Mouse (Mus musculus) lung, postnatal 25 days (tissue): ENCODE results near the gene Them5.

Source experiments
- DNase-seq: peaks from one replicate; pipeline ENCODE4 v3.0.0; 2022; ENCODE audit warnings: low spot score

The Them5 gene

DNA sequence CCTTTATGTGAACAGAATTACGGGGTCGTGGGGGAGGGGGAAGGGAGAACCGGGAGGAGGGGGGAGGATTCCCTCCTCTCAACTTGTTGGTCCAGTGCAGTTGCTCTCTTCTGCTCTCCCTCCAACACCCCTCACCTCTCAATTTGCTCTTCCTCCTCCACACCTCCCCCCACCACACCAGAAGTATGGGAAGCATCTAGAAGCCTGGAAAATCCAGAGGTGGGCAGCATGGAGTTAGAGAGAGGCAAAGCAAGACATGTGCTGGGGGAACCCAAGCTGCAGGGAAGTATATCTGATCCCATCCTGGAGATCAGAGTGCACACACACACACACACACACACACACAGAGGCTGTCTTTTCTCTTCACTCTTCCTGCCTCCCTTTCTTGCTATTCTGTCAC lies 30.1 kb downstream of the Them5 start:
- DNase-seq = no peak

DNA sequence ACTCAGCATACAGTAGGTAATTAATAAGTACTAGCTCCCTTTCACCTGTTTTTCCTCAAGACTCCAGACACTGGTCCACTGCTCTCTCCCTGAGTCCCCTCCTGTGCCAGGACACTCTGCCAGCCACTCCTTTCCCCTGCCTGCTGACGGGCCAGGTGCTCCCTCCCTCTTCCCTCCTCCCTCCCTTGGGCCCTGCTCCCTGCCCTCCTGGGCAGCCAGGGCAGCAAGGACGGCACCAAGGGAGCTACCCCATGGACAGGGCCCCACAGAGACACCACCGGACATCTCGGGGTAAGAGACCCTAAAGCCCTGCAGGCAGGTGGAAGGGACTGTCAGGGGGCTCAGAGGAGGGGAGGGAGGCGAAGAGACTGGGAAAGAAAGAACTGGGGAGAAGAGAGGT lies 30.7 kb downstream of the Them5 start, which contains the start of gene Rorc:
Gene Rorc (plus strand): TSS at position 154 of the 400 bp plus-strand sequence.
- peak; percentile 66 for DNase-seq

- peak; percentile 17 for DNase-seq
Observed at GRCm38 (mm10) chr3:94373090-94373489, 31.2 kb downstream of the Them5 start.

DNA sequence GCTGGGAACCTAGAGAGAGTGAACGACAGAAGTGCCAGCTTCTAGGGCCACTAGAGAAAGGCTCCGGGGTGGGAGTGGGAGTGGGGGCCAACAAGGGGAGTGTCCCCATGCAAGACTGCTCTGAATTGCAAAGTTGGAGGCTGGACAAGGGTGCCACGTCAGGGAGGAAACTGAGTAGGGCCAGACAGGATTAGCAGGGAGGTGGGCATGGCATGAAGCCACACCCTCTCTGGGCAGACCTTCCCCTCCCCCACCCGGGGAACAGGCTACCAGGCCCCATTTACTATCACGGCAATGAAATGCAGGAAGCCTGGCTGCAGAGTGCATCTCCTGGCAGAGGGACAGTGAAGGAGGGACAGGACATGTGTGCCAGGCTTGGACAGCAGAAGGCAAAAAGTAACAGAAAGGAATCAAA lies 31.7 kb downstream of the Them5 start:
- DNase-seq = peak; percentile 35

DNA sequence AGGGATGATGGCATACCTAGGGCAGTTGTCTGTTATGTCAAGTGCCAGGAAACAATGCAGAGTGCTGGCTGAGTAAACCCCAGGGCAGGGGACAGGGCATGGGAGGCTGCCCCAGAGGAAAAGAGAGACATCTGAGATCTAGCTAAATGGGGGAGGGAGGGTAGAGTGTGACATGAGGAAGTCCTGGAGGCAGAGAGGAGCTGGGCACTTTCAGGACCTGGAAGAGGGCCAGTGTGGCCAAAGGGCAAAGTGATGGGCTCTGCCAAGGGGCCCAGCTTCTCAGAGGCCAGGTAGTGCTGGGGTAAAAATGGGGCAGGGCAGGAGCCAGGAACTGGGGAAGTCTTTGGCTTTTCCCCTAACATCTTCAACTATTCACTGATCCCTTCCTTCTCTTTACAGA lies 32.7 kb downstream of the Them5 start:
- DNase-seq = no peak

DNA sequence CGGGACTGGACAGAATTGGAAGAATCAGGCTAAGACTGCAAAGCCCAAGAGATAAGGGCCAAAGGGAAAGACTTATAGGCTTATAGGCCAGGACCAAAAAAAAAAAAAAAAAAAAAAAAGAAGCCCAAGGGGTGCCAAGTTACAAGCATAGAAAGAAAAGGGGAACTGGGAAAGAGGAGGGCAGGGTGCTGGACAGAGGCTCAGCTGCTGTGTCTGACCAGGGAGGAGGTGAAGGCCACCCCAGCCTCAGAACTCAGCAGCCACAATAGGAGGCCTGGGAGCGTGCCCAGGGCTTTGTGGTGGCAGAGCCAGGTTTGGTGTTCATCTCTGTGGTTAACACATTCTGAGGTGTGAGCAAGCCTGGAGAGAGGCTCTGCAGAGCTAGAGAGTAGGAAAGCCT lies 33.2 kb downstream of the Them5 start:
- no peak for DNase-seq

- DNase-seq = no peak
Observed at GRCm38 (mm10) chr3:94375861-94376260, 34.0 kb downstream of the Them5 start.

- DNase-seq = no peak
Observed at GRCm38 (mm10) chr3:94377028-94377923, 35.4 kb downstream of the Them5 start.

- DNase-seq = no peak
Observed at GRCm38 (mm10) chr3:94379831-94380510, 38.1 kb downstream of the Them5 start.

DNA sequence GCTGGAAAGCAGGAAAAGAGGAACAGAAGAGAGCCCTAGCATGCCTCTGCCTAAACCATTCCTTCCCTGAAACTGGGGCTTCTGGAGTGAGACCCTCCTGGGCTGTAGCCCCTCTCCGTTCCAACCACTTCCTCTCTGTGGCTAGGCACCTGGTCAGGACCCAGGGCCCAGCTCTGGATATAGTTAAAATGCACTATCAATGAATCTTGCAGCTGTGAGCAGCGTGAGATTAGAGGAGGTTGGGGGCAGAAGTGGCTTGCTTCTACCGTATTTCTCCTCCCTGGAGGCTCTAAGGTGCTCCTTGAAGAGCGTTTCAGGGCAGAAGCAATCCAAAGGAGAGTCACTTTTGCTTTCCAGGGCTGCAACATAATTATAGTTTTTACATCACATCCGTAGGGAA lies 40.4 kb downstream of the Them5 start:
- no peak for DNase-seq

DNA sequence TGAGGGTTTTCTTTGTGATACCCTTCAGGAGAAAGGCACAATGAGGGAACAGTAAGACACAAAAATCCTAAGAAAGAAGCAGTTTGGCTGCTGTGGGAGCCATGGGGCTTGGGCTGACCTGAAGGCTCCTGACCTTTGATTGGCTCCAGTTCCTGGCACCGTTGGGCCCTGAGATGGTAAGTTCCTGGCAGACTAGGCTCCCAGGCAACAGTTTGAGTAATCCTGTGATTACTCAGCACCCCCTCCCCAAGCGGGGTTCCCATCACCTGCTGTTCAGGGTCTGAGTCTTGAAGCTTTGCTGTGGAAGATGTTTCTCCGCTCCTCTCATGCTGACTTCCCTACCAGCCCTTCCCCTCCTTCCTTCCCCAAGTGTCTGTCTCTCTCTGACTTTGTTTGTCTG lies 41.6 kb downstream of the Them5 start:
- no peak for DNase-seq

DNA sequence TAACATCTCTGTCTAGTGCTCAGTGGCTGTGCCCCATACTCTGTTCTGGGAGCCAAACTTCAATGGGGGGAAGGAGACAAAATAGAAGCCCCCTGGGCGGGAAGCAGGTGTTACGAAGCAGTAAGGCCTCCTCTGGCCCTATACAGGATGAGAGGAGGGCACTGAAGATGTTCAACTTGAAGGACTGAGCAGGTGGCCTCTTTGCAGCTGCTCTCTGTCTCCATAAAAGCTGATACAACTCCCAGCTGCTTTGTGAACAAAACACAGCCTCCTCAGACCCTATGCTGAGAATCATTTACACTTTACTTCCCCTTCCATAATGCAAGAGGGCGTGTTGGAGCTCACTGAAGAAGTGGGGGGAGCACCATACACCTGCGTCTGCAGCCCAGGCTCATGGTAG lies 44.8 kb downstream of the Them5 start:
- no peak for DNase-seq

GRCm38 (mm10) chr3:94387391-94387790 lies 45.5 kb downstream of the Them5 start:
- DNase-seq = no peak

DNA sequence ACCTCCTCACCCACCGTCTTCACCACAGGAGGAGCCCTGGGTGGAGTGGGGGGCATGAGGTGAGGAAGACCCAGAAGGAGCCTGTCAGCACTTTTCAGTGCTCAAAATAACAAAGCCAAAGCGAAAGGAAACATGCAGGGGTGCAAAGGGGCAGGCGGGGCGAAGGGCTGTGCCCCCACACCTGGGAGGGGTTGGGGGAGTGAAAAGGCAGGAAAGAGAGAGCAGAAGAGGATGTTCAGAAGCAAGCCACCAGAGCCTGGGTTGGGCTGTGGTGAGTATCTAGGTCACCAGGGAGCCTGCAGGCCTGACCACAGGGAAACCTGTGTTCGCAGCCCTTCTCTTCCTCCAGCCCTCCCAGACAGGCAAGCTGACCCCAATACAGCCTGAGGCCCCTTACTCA lies 46.1 kb downstream of the Them5 start:
- DNase-seq = no peak

- DNase-seq = no peak
Observed at GRCm38 (mm10) chr3:94389420-94389819, 47.5 kb downstream of the Them5 start.

GRCm38 (mm10) chr3:94391001-94391400 lies 49.1 kb downstream of the Them5 start:
- no peak for DNase-seq

DNA sequence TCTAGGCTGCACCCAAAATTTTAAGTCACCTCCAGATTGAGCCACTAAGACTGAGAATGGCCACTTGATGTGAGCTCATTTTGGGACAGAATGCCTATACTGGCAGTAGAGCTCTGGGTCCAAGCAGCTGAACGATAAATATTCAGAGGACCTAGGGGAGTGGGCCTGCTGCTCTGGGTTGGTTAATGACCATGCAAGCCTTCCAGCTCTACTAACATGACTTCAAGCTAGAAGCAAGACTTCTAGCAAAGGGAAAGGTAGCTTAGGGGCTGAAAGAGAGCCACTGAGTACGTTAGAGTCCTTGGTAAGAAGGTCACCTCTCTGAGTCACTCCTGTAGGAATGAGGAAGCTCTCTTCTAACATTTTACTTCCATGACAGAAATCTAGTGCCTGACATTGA lies 50.2 kb downstream of the Them5 start:
- no peak for DNase-seq

DNA sequence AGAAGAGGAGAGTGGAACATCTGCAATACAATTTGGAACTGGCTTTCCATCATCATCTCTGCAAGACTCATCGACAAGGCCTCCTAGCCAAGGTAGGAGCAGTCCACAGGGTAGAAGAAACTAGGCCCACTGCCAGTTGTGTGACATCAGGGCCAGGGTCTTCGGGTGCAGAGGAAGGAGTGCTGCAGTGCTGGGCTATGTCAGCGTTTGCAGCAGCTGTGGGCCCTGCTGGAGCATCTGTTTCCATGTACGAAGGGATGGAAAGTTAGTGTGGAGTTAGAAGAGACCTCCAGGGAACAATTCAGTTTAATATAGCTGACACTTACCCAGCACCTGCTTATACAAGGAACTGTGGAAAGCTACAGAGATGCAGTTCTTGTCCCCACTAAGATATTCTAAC lies 51.1 kb downstream of the Them5 start:
- no peak for DNase-seq

DNA sequence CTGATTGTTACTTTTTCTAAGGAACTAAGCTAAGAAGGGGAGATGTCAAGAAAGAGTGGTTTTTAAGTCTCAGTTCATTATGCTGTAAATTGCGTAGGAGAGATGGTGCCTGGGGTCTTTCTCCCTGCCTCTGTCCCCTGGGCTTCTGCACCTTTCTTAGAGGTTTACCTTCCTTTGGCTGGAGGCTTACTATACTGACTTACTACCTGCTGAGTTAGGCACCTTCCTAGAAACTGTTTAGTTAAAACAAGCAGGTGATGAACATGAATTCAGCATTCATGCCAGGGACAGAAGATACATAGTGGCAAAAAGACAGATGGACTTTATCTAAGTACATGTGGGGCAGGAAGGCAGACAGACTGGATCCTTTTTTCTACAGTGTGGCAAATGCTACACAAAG lies 54.4 kb downstream of the Them5 start:
- no peak for DNase-seq

DNA sequence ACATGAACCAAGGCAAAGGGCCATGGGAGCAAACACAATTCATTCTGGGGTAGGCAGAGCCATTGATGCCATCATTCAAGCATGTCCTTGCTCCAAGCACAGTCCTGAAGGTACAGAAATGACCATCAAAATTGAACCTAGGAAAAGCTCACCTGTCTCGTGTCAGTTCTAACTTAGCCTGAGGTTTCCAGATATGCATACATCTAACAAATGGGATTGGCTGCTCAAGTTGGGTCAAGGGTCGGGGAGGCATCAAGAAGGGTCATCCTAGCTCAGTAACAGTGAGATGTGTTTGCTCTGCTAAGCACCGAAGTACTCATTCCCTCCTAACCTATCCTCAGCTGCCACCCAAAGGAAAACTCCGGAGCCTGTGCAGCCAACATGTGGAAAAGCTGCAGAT lies 55.0 kb downstream of the Them5 start:
- no peak for DNase-seq
